Mouse (Mus musculus): Measurements from ENCODE around the gene 4930556J24Rik. TPM values are rescaled to one million over a fixed set of nuclear protein-coding genes. Genes with fewer than 3 reads are reported as not detected.
"Not testable (repeated sequence)": the region's sequence is repeated elsewhere in the genome, so short reads cannot be mapped to it uniquely, and the experiment has no call there.

The 4930556J24Rik gene
- total RNA-seq, 1 experiment: 0.76 TPM

DNA sequence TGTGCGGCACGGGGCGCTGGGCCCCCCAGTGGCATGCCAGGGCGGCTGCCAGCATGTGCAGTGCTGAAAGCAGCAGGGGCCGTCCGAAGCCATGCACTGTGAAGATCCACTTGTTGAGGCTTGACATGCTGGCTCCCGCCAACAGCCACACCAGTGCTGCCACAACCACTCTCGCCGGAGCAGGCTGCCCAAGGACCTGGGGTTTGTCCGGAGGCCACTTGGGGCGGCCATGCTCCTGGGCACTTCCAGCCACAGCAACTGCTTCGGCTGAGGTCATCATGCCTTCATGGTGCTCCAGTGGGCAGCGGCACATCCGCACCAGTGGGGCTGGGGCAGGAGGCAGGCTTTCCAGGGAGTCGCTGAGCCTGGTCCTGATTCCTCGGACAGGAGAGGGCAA is 63.7 kb downstream of the 4930556J24Rik start:
- Histone ChIP-seq H3K4me1 (ENCODE audit: control insufficient read depth in 2 of 2, insufficient read depth in 2 of 2, low read length in 2 of 2, poor library complexity in 1 of 2) (peaks cover 3 to 7% of the 10 kb centered on the region in 2 experiments; a peak in 2 of 4 replicates), H3K9me3 (ENCODE audit: control insufficient read depth, insufficient read depth, low read depth, low read length) (no peaks in the 10 kb centered on the region), H3K9ac (ENCODE audit: insufficient read depth, low read depth, low read length, poor library complexity, severe bottlenecking) (peak overlapping the region; percentile 63; the same call in 1 of the 2 replicates), H3K36me3 (ENCODE audit: control insufficient read depth, insufficient read depth, low read length, poor library complexity, severe bottlenecking) (no peaks in the 10 kb centered on the region), H3K27ac (ENCODE audit: insufficient read depth, low read depth, low read length, poor library complexity, severe bottlenecking) (no peak overlapping the region), H3K4me3 (ENCODE audit: insufficient read depth in 1 of 2, low read depth in 1 of 2, low read length in 2 of 2, poor library complexity in 1 of 2, severe bottlenecking in 1 of 2) (peak overlapping the region; percentile 64 to 87)
- no peak for TF ChIP-seq HCFC1 (IDR thresholded peaks at IDR 0.05; ENCODE audit: borderline replicate concordance, insufficient read depth, low read length)
- TF ChIP-seq ZNF384 (IDR thresholded peaks at IDR 0.05; ENCODE audit: low read depth, low read length): no peak
- no peak for TF ChIP-seq CHD2 (IDR thresholded peaks at IDR 0.05; ENCODE audit: low read depth, low read length)
- TF ChIP-seq ZC3H11A (IDR thresholded peaks at IDR 0.05; ENCODE audit: borderline replicate concordance, low read depth, low read length): no peak
- no peak for TF ChIP-seq MAFK (IDR thresholded peaks at IDR 0.05; ENCODE audit: insufficient read depth, low read depth, low read length)
- DNase-seq (ENCODE audit: low read depth, low spot score): no peak
- in situ Hi-C loops (cut with MboI; ENCODE audit: low sequenced_read_pairs in 2 of 2, unreplicated experiment in 2 of 2): no loop called here

- Histone ChIP-seq H3K9ac (ENCODE audit: insufficient read depth, low read depth, low read length, poor library complexity, severe bottlenecking) (no peak overlapping the region), H3K4me3 (ENCODE audit: insufficient read depth in 1 of 2, low read depth in 1 of 2, low read length in 2 of 2, poor library complexity in 1 of 2, severe bottlenecking in 1 of 2) (peak overlapping the region; percentile 64 to 87; a peak in 2 of 4 replicates), H3K4me1 (ENCODE audit: control insufficient read depth in 2 of 2, insufficient read depth in 2 of 2, low read length in 2 of 2, poor library complexity in 1 of 2) (peaks cover 3 to 7% of the 10 kb centered on the region in 2 experiments; a peak in 2 of 4 replicates), H3K9me3 (ENCODE audit: control insufficient read depth, insufficient read depth, low read depth, low read length) (no peaks in the 10 kb centered on the region), H3K27ac (ENCODE audit: insufficient read depth, low read depth, low read length, poor library complexity, severe bottlenecking) (no peak overlapping the region), H3K36me3 (ENCODE audit: control insufficient read depth, insufficient read depth, low read length, poor library complexity, severe bottlenecking) (no peaks in the 10 kb centered on the region; the same call in 1 of the 2 replicates)
- no peak for TF ChIP-seq ZNF384 (IDR thresholded peaks at IDR 0.05; ENCODE audit: low read depth, low read length)
- no peak for TF ChIP-seq MAFK (IDR thresholded peaks at IDR 0.05; ENCODE audit: insufficient read depth, low read depth, low read length)
- no peak for TF ChIP-seq CHD2 (IDR thresholded peaks at IDR 0.05; ENCODE audit: low read depth, low read length)
- TF ChIP-seq ZC3H11A (IDR thresholded peaks at IDR 0.05; ENCODE audit: borderline replicate concordance, low read depth, low read length): no peak
- TF ChIP-seq HCFC1 (IDR thresholded peaks at IDR 0.05; ENCODE audit: borderline replicate concordance, insufficient read depth, low read length): no peak
- in situ Hi-C loops (cut with MboI; ENCODE audit: low sequenced_read_pairs in 2 of 2, unreplicated experiment in 2 of 2): no loop called here
- no peak for DNase-seq (ENCODE audit: low read depth, low spot score)
These were observed 64.3 kb downstream of the 4930556J24Rik start for GRCm38 (mm10) chr11:3912100-3912874.

- in situ Hi-C loops (cut with MboI; ENCODE audit: low sequenced_read_pairs in 2 of 2, unreplicated experiment in 2 of 2); H3K36me3 ChIP-seq (ENCODE audit: control insufficient read depth, insufficient read depth, low read length, poor library complexity, severe bottlenecking); H3K4me1 ChIP-seq (ENCODE audit: control insufficient read depth in 2 of 2, insufficient read depth in 2 of 2, low read length in 2 of 2, poor library complexity in 1 of 2); H3K9me3 ChIP-seq (ENCODE audit: control insufficient read depth, insufficient read depth, low read depth, low read length); H3K9ac ChIP-seq (ENCODE audit: insufficient read depth, low read depth, low read length, poor library complexity, severe bottlenecking); H3K27ac ChIP-seq (ENCODE audit: insufficient read depth, low read depth, low read length, poor library complexity, severe bottlenecking); DNase-seq (ENCODE audit: low read depth, low spot score); H3K4me3 ChIP-seq (ENCODE audit: insufficient read depth in 1 of 2, low read depth in 1 of 2, low read length in 2 of 2, poor library complexity in 1 of 2, severe bottlenecking in 1 of 2): not testable (repeated sequence)
These were observed 65.1 kb downstream of the 4930556J24Rik start for GRCm38 (mm10) chr11:3911440-3911839.

DNA sequence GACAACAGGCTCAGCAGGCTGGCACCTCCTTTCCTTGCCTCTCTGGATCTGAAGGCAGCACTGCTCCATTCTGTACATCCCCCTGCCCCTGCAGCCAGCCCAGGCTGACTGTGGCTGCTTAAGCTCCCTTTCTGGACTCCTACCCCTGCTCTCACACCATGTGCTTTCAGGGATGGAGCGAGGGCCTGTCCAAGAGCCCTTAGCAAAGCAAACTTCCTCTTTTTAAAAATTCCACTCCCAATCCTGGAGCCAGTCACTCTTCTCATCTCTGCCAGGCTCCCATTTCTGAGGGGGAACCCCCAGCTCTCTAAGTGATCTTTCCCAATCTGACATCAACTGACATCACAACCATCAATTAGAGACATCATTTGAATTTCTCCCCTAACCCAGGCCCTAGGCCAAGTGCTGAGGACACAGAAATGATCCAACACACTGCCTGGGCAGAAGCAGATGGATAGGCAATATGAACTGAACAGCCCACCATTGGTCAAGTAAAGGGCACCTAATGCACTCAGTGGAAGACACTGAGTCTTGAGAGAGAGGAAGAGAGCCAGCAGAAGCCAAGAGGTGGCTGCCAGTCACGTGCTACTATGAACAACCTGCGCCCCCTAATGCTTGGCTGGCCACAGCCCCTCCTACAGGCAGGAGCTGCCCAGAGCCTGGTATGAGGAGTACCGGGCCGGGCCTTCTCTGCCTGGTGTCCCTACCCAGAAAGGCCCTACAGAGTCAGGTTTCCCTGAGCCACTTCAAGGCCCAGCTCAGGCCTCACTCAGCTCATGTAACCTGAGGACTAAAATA is 65.9 kb downstream of the 4930556J24Rik start:
- peaks cover 3 to 7% of the 10 kb centered on the region in 2 experiments; a peak in 2 of 4 replicates for H3K4me1 ChIP-seq (ENCODE audit: control insufficient read depth in 2 of 2, insufficient read depth in 2 of 2, low read length in 2 of 2, poor library complexity in 1 of 2)
- H3K9me3 ChIP-seq (ENCODE audit: control insufficient read depth, insufficient read depth, low read depth, low read length): no peaks in the 10 kb centered on the region
- H3K27ac ChIP-seq (ENCODE audit: insufficient read depth, low read depth, low read length, poor library complexity, severe bottlenecking): no peak overlapping the region
- H3K4me3 ChIP-seq (ENCODE audit: insufficient read depth in 1 of 2, low read depth in 1 of 2, low read length in 2 of 2, poor library complexity in 1 of 2, severe bottlenecking in 1 of 2): no peak overlapping the region
- no peak overlapping the region for H3K9ac ChIP-seq (ENCODE audit: insufficient read depth, low read depth, low read length, poor library complexity, severe bottlenecking)
- in situ Hi-C loops (cut with MboI; ENCODE audit: low sequenced_read_pairs in 2 of 2, unreplicated experiment in 2 of 2): no loop called here
- no peaks in the 10 kb centered on the region; the same call in 1 of the 2 replicates for H3K36me3 ChIP-seq (ENCODE audit: control insufficient read depth, insufficient read depth, low read length, poor library complexity, severe bottlenecking)
- DNase-seq (ENCODE audit: low read depth, low spot score): no peak
- no peak for TF ChIP-seq HCFC1 (IDR thresholded peaks at IDR 0.05; ENCODE audit: borderline replicate concordance, insufficient read depth, low read length)
- no peak for TF ChIP-seq MAFK (IDR thresholded peaks at IDR 0.05; ENCODE audit: insufficient read depth, low read depth, low read length)
- TF ChIP-seq ZNF384 (IDR thresholded peaks at IDR 0.05; ENCODE audit: low read depth, low read length): no peak
- no peak for TF ChIP-seq ZC3H11A (IDR thresholded peaks at IDR 0.05; ENCODE audit: borderline replicate concordance, low read depth, low read length)
- no peak for TF ChIP-seq CHD2 (IDR thresholded peaks at IDR 0.05; ENCODE audit: low read depth, low read length)

Measured in ES-E14 (cell line).